Mouse (Mus musculus) thymus, adult 2 months (tissue): ENCODE data around the gene Luzp1. TPM values are rescaled to one million over a fixed set of nuclear protein-coding genes. Genes with fewer than 3 reads are reported as not detected.

Experiments used
- DNase-seq: peaks from one replicate; pipeline ENCODE4 v3.0.0; 2021
- H3K27ac ChIP-seq: fragments of 200-500 bp; 2 replicates; pipeline ENCODE4 v1.5.1; 2012; ENCODE audit warnings: low read length, control low read depth; ENCODE audit not compliant: control insufficient read depth, insufficient read depth
- H3K27me3 ChIP-seq: fragments of 200-500 bp; 2 replicates; pipeline ENCODE4 v1.6.1; 2012; ENCODE audit warnings: mild to moderate bottlenecking, low read length, moderate library complexity, mixed read lengths; ENCODE audit not compliant: control insufficient read depth, insufficient read depth
- H3K36me3 ChIP-seq: fragments of 200-500 bp; 2 replicates; pipeline ENCODE4 v1.6.1; 2012; ENCODE audit warnings: mild to moderate bottlenecking, low read length, moderate library complexity; ENCODE audit not compliant: control insufficient read depth, insufficient read depth
- H3K4me1 ChIP-seq: fragments of 200-500 bp; replicated peaks from 2 replicates; pipeline ENCODE4 v1.6.1; 2012; ENCODE audit warnings: low read length; ENCODE audit not compliant: control insufficient read depth, insufficient read depth
- H3K4me3 ChIP-seq: fragments of 200-500 bp; 2 replicates; pipeline ENCODE4 v1.5.1; 2012; ENCODE audit warnings: mild to moderate bottlenecking, low read length, control low read depth, moderate library complexity; ENCODE audit not compliant: control insufficient read depth, insufficient read depth
- CTCF ChIP-seq: fragments of 200-500 bp; IDR thresholded peaks from 2 replicates; pipeline ENCODE4 v1.5.1; 2012; ENCODE audit warnings: mild to moderate bottlenecking, control low read depth, low read length, moderate library complexity, borderline replicate concordance; ENCODE audit not compliant: control insufficient read depth, poor library complexity, insufficient read depth; ENCODE audit errors: extremely low read depth
- POLR2A ChIP-seq: fragments of 200-500 bp; IDR thresholded peaks from 2 replicates; pipeline ENCODE4 v1.6.1; 2012; ENCODE audit warnings: mild to moderate bottlenecking, low read length, control low read depth, moderate library complexity; ENCODE audit not compliant: control insufficient read depth, poor library complexity, insufficient read depth; ENCODE audit errors: extremely low read depth
- WGBS: fragments of 180-500 bp; shearing (Covaris S2); methylation state at CpG from one replicate; pipeline ENCODE4 v1.1.7; 2018; 5-methylcytosine and 5-hydroxymethylcytosine counted together
- polyA plus RNA-seq: library from polyadenylated mRNA; depleted of rRNA; stranded (reverse); fragments of >200 nt; gene quantifications from 2 replicates; pipeline ENCODE4 v1.2.3, GENCODE M21; 2012

The Luzp1 gene
- polyA plus RNA-seq, 1 experiment, result 5.0 TPM

DNA sequence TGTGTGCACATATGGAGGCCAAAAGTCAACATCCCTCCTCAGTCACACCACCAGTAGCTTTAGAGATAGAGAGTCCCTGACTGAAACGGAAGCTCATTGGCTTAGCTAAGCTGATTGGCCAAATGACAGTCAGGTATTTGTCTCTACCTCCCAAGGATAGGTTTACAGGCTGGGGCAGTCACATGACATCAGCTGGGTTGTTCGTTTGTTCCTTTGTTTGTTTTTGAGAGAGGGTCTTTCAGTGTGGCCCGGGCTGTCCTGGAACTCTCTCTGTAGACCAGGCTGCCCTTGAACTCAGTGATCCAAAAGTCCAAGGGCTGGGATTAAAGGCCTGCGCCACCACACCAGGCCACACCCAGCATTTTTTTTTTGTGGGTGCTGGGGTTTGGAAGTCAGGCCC lies 8.4 kb upstream of the Luzp1 start:
- 94% methylated on average over 4 of the region's 4 CpGs for WGBS

DNA sequence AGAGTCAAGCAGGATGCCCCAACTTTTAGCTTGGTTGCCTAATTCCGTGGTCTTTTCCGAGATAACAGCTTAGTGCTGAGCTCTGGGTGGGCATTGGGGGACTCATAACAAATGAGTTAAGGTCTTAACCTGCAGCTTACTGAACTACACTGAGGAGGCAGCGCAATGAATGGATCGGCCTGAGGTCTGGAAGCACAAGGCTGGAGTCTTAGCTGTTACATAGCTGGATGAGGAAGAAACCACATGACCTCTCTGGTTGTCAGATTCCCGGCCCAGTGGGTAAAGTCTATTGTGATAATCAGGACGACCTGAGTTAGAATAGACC lies 7.8 kb upstream of the Luzp1 start:
- no peaks in the 10 kb centered on the region for H3K36me3 ChIP-seq
- TF ChIP-seq POLR2A, result no peak
- no peak for TF ChIP-seq CTCF
- no peaks in the 10 kb centered on the region; the same call in 1 of the 2 replicates for H3K27me3 ChIP-seq
- 82% methylated on average over 6 of the region's 6 CpGs for WGBS
- H3K4me1 ChIP-seq, result no peaks in the 10 kb centered on the region
- H3K4me3 ChIP-seq, result no peak overlapping the region
- no peak overlapping the region for H3K27ac ChIP-seq
- DNase-seq, result no peak

More for the DNA sequence above, 8.4 kb upstream of the Luzp1 start:
- Histone ChIP-seq H3K27ac (no peak overlapping the region), H3K36me3 (no peaks in the 10 kb centered on the region), H3K4me3 (no peak overlapping the region), H3K27me3 (no peaks in the 10 kb centered on the region; the same call in 1 of the 2 replicates), H3K4me1 (no peaks in the 10 kb centered on the region)
- no peak for DNase-seq
- TF ChIP-seq CTCF (no peak), POLR2A (no peak)

DNA sequence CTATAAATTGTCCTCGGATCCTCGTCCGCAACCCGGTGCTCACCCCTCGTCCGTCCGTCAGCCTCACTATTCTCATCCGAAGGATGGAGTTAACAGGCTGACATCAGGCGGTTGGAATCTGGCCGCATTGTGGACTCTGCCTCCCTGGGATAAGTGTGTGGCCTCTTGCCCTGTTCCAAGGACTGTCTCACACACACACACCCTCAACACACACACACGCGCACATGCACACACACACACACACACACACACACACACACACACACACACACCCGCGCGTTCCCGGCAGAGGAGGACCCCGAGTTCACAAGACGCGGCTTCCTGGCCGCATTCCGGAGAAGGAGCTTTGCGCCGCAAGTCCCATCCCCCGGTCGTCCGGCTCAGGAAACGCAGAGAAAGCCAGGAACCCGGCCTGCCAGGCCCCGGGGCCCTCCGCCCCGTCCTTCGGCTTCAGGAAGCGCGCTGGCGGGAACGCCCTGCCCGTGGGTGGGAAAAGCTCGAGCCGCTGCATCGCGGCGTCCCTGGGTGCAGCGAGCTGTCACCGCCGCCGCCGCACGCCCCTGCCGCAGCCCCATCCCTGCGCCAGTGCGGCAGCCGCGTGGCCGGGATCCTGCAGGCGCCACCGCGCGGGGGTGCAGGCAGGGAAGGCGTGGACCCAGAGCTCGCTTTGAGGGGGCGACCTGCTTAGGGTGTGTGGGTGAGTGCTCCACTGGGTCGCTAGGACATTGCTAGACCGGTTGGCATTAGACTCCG lies 7.3 kb upstream of the Luzp1 start, which contains the start of gene 6030445D17Rik:
6030445D17Rik (plus strand) TSS at position 165 of the 753 bp plus-strand sequence.
- no peaks in the 10 kb centered on the region for H3K36me3 ChIP-seq
- 15% methylated on average over 61 of the region's 64 CpGs for WGBS
- H3K4me1 ChIP-seq, result no peaks in the 10 kb centered on the region
- no peaks in the 10 kb centered on the region; the same call in 1 of the 2 replicates for H3K27me3 ChIP-seq
- TF ChIP-seq CTCF, result peak; percentile 35; the same call in 1 of the 2 replicates
- no peak for TF ChIP-seq POLR2A
- DNase-seq, result peak; percentile 30
- peak within 1 kb of the TSS; percentile 46 for H3K4me3 ChIP-seq
- H3K27ac ChIP-seq, result no peak within 1 kb of the TSS

DNA sequence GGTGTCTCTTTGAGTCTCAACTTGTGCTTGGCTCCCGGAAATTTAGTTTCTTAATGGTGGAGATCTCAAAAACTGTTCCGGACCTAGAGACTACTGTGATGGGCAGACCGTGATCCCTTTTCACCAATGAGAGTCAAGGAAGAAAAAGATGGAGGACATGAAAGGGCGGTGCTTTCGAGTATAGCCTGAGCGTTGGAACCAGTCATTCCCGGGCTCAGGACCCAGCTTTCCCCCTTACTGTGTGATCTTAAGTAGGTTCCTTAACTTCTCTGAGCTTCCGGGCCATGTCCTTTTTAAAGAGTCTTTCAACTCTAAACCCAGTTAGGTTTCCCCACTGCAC lies 6.8 kb upstream of the Luzp1 start:
- TF ChIP-seq CTCF (no peak), POLR2A (no peak)
- no peak for DNase-seq
- Histone ChIP-seq H3K4me1 (no peaks in the 10 kb centered on the region), H3K4me3 (peak overlapping the region; percentile 46), H3K27ac (no peak overlapping the region), H3K36me3 (no peaks in the 10 kb centered on the region), H3K27me3 (no peaks in the 10 kb centered on the region; the same call in 1 of the 2 replicates)
- 16% methylated on average over 8 of the region's 8 CpGs for WGBS

DNA sequence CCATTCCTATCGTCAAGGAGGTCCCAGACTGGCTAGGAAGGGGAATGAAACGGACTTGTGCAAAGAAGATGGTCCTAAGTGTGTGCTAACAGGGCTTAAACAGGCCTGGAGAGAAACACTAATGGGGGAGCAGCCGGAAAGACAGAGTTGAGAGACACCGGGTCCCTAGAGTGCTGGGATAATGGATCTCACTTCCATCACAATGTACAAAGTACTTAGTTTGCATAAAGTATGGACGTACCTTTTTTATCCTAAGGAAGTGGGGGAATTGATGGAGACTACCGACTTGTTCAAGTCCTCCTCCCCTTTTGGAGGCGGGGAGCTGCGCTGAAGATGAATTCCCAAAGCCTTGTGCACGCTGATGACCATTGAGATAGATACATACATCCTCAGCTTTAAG lies 6.1 kb upstream of the Luzp1 start:
- Histone ChIP-seq H3K4me3 (no peak overlapping the region), H3K4me1 (no peaks in the 10 kb centered on the region), H3K36me3 (no peaks in the 10 kb centered on the region), H3K27ac (no peak overlapping the region), H3K27me3 (no peaks in the 10 kb centered on the region; the same call in 1 of the 2 replicates)
- DNase-seq, result no peak
- WGBS, result 89% methylated on average over 9 of the region's 9 CpGs
- no peak for TF ChIP-seq POLR2A
- TF ChIP-seq CTCF, result no peak

DNA sequence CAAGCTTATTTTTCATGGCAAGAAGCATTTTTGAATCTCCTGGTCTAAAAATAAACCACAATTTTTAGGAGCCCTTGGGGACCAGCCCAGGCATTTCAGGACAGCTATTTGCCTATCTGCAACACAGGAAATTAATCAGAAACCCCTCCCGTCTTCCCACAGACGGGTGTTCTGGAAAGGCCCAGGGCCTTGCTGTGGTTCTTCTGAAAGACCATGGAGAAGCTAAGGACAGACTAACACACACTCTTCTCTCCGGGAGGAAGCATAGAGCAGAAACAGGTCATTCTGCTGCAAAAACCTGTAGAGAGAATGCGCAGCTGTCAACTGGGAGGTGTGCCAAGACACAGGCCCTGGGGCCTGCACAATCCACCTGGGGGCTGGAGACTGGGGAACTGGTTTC lies 3.3 kb upstream of the Luzp1 start:
- DNase-seq, result no peak
- TF ChIP-seq POLR2A (no peak), CTCF (no peak)
- WGBS, result 57% methylated on average over 4 of the region's 4 CpGs
- no peak overlapping the region for H3K4me3 ChIP-seq
- H3K27ac ChIP-seq, result no peak overlapping the region
- no peaks in the 10 kb centered on the region for H3K36me3 ChIP-seq
- peaks cover 6% of the 10 kb centered on the region; the same call in 1 of the 2 replicates for H3K27me3 ChIP-seq
- H3K4me1 ChIP-seq, result peaks cover 6% of the 10 kb centered on the region; the same call in 1 of the 2 replicates

DNA sequence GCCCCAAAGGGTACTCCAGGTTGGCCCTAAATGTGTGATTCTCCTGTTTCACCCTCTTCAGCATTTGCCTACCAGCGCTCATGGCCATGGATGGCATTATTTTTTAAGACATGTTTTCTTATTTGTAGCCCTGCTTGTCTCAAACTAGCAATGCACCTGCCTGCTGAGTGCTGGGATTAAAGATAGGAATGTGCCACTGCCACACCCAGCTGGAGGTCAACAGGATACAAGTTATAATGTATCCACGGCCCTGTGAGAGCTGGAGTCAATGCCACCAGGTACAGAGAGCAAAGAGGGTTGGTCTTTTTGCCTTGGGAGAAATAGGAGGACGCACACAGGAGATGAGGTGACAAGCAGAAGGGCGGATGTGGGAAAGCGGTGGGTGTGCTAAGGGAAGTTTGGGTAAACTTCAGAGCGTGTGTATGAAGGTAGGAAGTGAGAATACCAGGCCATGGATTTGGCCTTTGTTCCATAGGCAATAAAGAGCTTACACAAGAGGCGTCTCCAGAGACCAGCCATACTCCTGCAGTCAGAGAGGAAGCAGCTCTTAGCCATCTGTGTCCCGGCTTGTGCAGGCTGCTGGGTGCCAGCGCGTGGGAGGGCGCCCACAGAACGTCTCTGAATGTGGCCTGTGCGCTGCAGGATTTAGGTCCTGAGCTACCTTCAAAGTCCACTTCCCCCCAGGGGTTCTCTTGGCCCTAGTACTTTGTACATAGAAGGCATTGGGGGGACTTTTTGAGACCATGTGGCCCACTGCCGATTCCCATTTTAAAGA lies 821 bp upstream of the Luzp1 start:
- H3K27ac ChIP-seq, result no peak overlapping the region
- peaks cover 6% of the 10 kb centered on the region; the same call in 1 of the 2 replicates for H3K27me3 ChIP-seq
- H3K4me1 ChIP-seq, result peaks cover 6% of the 10 kb centered on the region; the same call in 1 of the 2 replicates
- TF ChIP-seq CTCF (no peak), POLR2A (no peak)
- no peak overlapping the region for H3K4me3 ChIP-seq
- no peaks in the 10 kb centered on the region for H3K36me3 ChIP-seq
- WGBS, result 67% methylated on average over 14 of the region's 14 CpGs
- peak; percentile 7 for DNase-seq
